9 mouse cellular contexts compared by ENCODE assay signal in genomic region chr11:110251534-110251933, GRCm38 (mm10). TPM values are rescaled to one million over a fixed set of nuclear protein-coding genes. Genes with fewer than 3 reads are reported as not detected.
A peak's percentile ranks its signal among the peaks of the same experiment; 100 is the strongest.
DNase-seq lines count a peak whose midpoint lies in the region; ATAC-seq lines count a peak whose summit lies in the region.
"Had no signal": no experiment of that assay in that cellular context is flagged by ENCODE, and none has a peak within 500 bp of the region (broad histone marks: within the 10 kb centered on the region; RNA-seq: fewer than 3 reads in every experiment).

Gene Abca6 (minus strand): TSS chr11:110251776.

- DNase-seq in retina, postnatal 1 day, result peak; percentile 39
- no peak for DNase-seq in retina, embryonic 14.5 days (ENCODE audit: low spot score)
- DNase-seq in hindbrain, embryonic 11.5 days (ENCODE audit: low spot score), result peak; percentile 23
- no peak for DNase-seq in spleen, adult 18-20 months
- no peak for DNase-seq in cerebellum, postnatal 25 days

- H3K4me2 ChIP-seq in forebrain, embryonic 13.5 days, result peak within 1 kb of the TSS; percentile 49
- H3K4me2 ChIP-seq in hindbrain, embryonic 11.5 days (replicated peaks; ENCODE audit: low read depth, low read length), result peak within 1 kb of the TSS; percentile 21; the same call in 1 of the 2 replicates
- H3K4me2 ChIP-seq in liver, embryonic 16.5 days (ENCODE audit: low read depth, low read length), result peak within 1 kb of the TSS; percentile 20; the same call in 1 of the 2 replicates

- WGBS in forebrain, embryonic 13.5 days, result 24% methylated on average over 8 of the region's 8 CpGs
- WGBS in hindbrain, embryonic 11.5 days, result 16% methylated on average over 8 of the region's 8 CpGs
- WGBS in liver, embryonic 16.5 days (ENCODE audit: insufficient replicate concordance), result 17% methylated on average over 8 of the region's 8 CpGs

- no peaks in the 10 kb centered on the region for H3K36me3 ChIP-seq in forebrain, embryonic 13.5 days (ENCODE audit: poor library complexity, severe bottlenecking)
- H3K36me3 ChIP-seq in hindbrain, embryonic 11.5 days (ENCODE audit: control insufficient read depth, insufficient read depth, low read length), result no peaks in the 10 kb centered on the region
- no peaks in the 10 kb centered on the region for H3K36me3 ChIP-seq in liver, embryonic 16.5 days (ENCODE audit: control insufficient read depth, insufficient read depth)

- ATAC-seq in forebrain, embryonic 13.5 days, result no peak
- no peak for ATAC-seq in hindbrain, embryonic 11.5 days (ENCODE audit: low FRiP score)
- ATAC-seq in liver, embryonic 16.5 days (ENCODE audit: low read depth), result peak; percentile 54; the same call in 1 of the 2 replicates
- ATAC-seq in neutrophil, adult 5-6 weeks (ENCODE audit: extremely low read depth, insufficient number of reproducible peaks, low FRiP score, poor library complexity, severe bottlenecking), result peak; percentile 23; the same call in 1 of the 2 replicates
- ATAC-seq: Patski had no signal

- no peak within 1 kb of the TSS for H3K27ac ChIP-seq in forebrain, embryonic 13.5 days
- H3K27ac ChIP-seq in hindbrain, embryonic 11.5 days (ENCODE audit: low read depth, low read length), result no peak within 1 kb of the TSS
- peak within 1 kb of the TSS; percentile 64; the same call in 1 of the 2 replicates for H3K27ac ChIP-seq in liver, embryonic 16.5 days (ENCODE audit: low read length)

- no peak within 1 kb of the TSS for H3K9ac ChIP-seq in forebrain, embryonic 13.5 days
- H3K9ac ChIP-seq in hindbrain, embryonic 11.5 days (ENCODE audit: low read depth, low read length), result peak within 1 kb of the TSS; percentile 37; the same call in 1 of the 2 replicates
- H3K9ac ChIP-seq in liver, embryonic 16.5 days (ENCODE audit: low read depth, low read length), result no peak within 1 kb of the TSS; the same call in 1 of the 2 replicates

- no peaks in the 10 kb centered on the region for H3K4me1 ChIP-seq in forebrain, embryonic 13.5 days
- H3K4me1 ChIP-seq in hindbrain, embryonic 11.5 days (replicated peaks; ENCODE audit: control insufficient read depth, insufficient read depth, low read length), result no peaks in the 10 kb centered on the region
- no peaks in the 10 kb centered on the region for H3K4me1 ChIP-seq in liver, embryonic 16.5 days (ENCODE audit: control insufficient read depth, low read depth, low read length)

- H3K27me3 ChIP-seq in forebrain, embryonic 13.5 days, result no peaks in the 10 kb centered on the region
- no peaks in the 10 kb centered on the region for H3K27me3 ChIP-seq in hindbrain, embryonic 11.5 days (ENCODE audit: control insufficient read depth, insufficient read depth, low read length)
- H3K27me3 ChIP-seq in liver, embryonic 16.5 days (ENCODE audit: control insufficient read depth, insufficient read depth, low read depth, low read length), result no peaks in the 10 kb centered on the region

- H3K9me3 ChIP-seq in forebrain, embryonic 13.5 days (replicated peaks), result no peaks in the 10 kb centered on the region
- no peaks in the 10 kb centered on the region for H3K9me3 ChIP-seq in hindbrain, embryonic 11.5 days (ENCODE audit: control insufficient read depth, low read length)
- no peaks in the 10 kb centered on the region for H3K9me3 ChIP-seq in liver, embryonic 16.5 days (replicated peaks; ENCODE audit: control insufficient read depth, low read length)

- H3K4me3 ChIP-seq in forebrain, embryonic 13.5 days, result no peak within 1 kb of the TSS
- H3K4me3 ChIP-seq in hindbrain, embryonic 11.5 days (ENCODE audit: low read depth, low read length), result peak within 1 kb of the TSS; percentile 13; the same call in 1 of the 2 replicates
- peak within 1 kb of the TSS; percentile 49 for H3K4me3 ChIP-seq in liver, embryonic 16.5 days (ENCODE audit: low read depth, low read length)

RNA-seq across cellular contexts. Expression of gene Abca6, which starts in this region (rescaled TPM):
- 0.04 and 0.08 TPM in 2 replicates for polyA plus RNA-seq in forebrain, embryonic 13.5 days (2015; fragmentation: Nextera tagmentation; extraction: Ambion mirVana)
- 0.05 TPM in 1 of 2 replicates, not detected in the other for polyA plus RNA-seq in hindbrain, embryonic 11.5 days (2014; fragmentation: Nextera tagmentation; extraction: Ambion mirVana)
- polyA plus RNA-seq in liver, embryonic 16.5 days (2015; fragmentation: Nextera tagmentation; extraction: Ambion mirVana), result 8.2 and 10.7 TPM in 2 replicates
- 2.0 and 3.5 TPM in 2 replicates for total RNA-seq in neutrophil, adult 5-6 weeks (2017)
- polyA plus RNA-seq: Patski had no signal

Comparison
In these comparisons a context has a peak if more than half of its experiments do, and no peak if none do; other contexts are left out.
1. Peak in DNase-seq, H3K4me3 ChIP-seq, H3K9ac ChIP-seq and H3K4me2 ChIP-seq in hindbrain, embryonic 11.5 days; RNA of the gene not detected or under 1 TPM.
2. ATAC-seq: peak in liver, embryonic 16.5 days (single experiment) and neutrophil, adult 5-6 weeks (single experiment); none in forebrain, embryonic 13.5 days (single experiment) and hindbrain, embryonic 11.5 days (single experiment).
3. Peak in every context shown above with its lines, with median percentiles within 50 percentile points of each other: H3K4me2 ChIP-seq.